Mouse (Mus musculus): ENCODE data around the gene Uhrf1.

DNA sequence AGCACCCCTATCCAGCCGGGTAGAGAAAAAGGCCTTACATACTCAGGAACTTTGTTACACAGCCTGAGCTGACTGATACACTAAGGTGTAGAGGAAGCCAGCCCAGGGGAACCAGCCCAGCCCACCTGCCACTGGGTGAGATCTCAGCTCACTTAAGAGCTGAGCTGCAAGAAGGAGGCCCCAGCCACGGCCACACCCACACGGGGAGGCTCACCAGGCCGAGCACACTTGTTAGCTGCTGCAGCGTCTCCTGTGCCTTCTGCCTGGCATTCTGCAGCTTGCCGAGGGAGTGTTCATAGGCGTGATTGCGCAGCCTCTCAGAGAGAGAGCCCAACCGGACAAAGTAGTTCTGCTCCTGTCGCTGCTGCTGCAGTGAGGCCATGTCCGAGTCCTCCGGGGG is 21.9 kb upstream of the Uhrf1 start:
- TF ChIP-seq CTCF (IDR thresholded peaks at IDR 0.05; ENCODE audit: control insufficient read depth, insufficient read depth, low read length) (no peak), POLR2A (IDR thresholded peaks at IDR 0.05; ENCODE audit: borderline replicate concordance, control insufficient read depth, low read depth, low read length) (no peak)
